Mouse (Mus musculus) stomach, postnatal 0 days (tissue): Measurements from ENCODE around the gene Ehmt1. TPM values are rescaled to one million over a fixed set of nuclear protein-coding genes. Genes with fewer than 3 reads are reported as not detected.

Experiments used
- ATAC-seq: fragments of 200-750 bp; cut with Nextera tagmentation; 2 replicates; pipeline ENCODE4 v1.8.0; 2017; ENCODE audit not compliant: low FRiP score, low TSS enrichment
- DNase-seq: peaks from one replicate; pipeline ENCODE4 v3.0.0-alpha.2; 2016; ENCODE audit warnings: low spot score
- H3K27ac ChIP-seq: fragments of 300-500 bp; sonication (generic); replicated peaks from 2 replicates; pipeline ENCODE4 v1.5.1; 2014; ENCODE audit warnings: mild to moderate bottlenecking, control low read depth
- H3K27me3 ChIP-seq: fragments of 300-500 bp; sonication (generic); 2 replicates; pipeline ENCODE4 v1.6.1; 2014; ENCODE audit warnings: low read length; ENCODE audit not compliant: control insufficient read depth, insufficient read depth
- H3K36me3 ChIP-seq: fragments of 300-500 bp; sonication (generic); 2 replicates; pipeline ENCODE4 v1.6.1; 2014; ENCODE audit warnings: low read length, mixed read lengths; ENCODE audit not compliant: control insufficient read depth, insufficient read depth
- H3K4me1 ChIP-seq: fragments of 300-500 bp; sonication (generic); replicated peaks from 2 replicates; pipeline ENCODE4 v1.6.1; 2014; ENCODE audit warnings: antibody characterized with exemption; ENCODE audit not compliant: control insufficient read depth, insufficient read depth
- H3K4me2 ChIP-seq: fragments of 300-500 bp; sonication (generic); replicated peaks from 2 replicates; pipeline ENCODE4 v1.6.1; 2014; ENCODE audit warnings: low read depth, mild to moderate bottlenecking, control low read depth, moderate library complexity
- H3K4me3 ChIP-seq: fragments of 300-500 bp; sonication (generic); 2 replicates; pipeline ENCODE4 v1.5.1; 2014; ENCODE audit warnings: low read depth, low read length, control low read depth
- H3K9ac ChIP-seq: fragments of 300-500 bp; sonication (generic); 2 replicates; pipeline ENCODE4 v1.6.1; 2014; ENCODE audit warnings: mild to moderate bottlenecking, low read length, control low read depth, mixed read lengths
- H3K9me3 ChIP-seq: fragments of 300-500 bp; sonication (generic); 2 replicates; pipeline ENCODE4 v1.6.1; 2016; ENCODE audit warnings: low read length; ENCODE audit not compliant: control insufficient read depth
- CTCF ChIP-seq: IDR thresholded peaks from 2 replicates; pipeline ENCODE4 v1.5.1; 2016; ENCODE audit warnings: antibody characterized with exemption, low read depth, mild to moderate bottlenecking, moderate library complexity
- EP300 ChIP-seq: optimal IDR thresholded peaks from 2 replicates; pipeline ENCODE3; 2016; ENCODE audit warnings: antibody characterized with exemption
- WGBS: fragments of 180-500 bp; shearing (Covaris S2); extraction: QIAGEN DNeasy Blood & Tissue Kit; methylation state at CpG from one replicate; pipeline ENCODE4 v1.1.7; 2014; 5-methylcytosine and 5-hydroxymethylcytosine counted together
- polyA plus RNA-seq: library from polyadenylated mRNA; unstranded; fragments of >200 nt; fragmentation: Nextera tagmentation; extraction: Ambion mirVana; gene quantifications from 2 replicates; pipeline ENCODE4 v1.2.1, GENCODE M21; 2015

The Ehmt1 gene
- 23.1 and 27.5 TPM in 2 replicates for polyA plus RNA-seq

DNA sequence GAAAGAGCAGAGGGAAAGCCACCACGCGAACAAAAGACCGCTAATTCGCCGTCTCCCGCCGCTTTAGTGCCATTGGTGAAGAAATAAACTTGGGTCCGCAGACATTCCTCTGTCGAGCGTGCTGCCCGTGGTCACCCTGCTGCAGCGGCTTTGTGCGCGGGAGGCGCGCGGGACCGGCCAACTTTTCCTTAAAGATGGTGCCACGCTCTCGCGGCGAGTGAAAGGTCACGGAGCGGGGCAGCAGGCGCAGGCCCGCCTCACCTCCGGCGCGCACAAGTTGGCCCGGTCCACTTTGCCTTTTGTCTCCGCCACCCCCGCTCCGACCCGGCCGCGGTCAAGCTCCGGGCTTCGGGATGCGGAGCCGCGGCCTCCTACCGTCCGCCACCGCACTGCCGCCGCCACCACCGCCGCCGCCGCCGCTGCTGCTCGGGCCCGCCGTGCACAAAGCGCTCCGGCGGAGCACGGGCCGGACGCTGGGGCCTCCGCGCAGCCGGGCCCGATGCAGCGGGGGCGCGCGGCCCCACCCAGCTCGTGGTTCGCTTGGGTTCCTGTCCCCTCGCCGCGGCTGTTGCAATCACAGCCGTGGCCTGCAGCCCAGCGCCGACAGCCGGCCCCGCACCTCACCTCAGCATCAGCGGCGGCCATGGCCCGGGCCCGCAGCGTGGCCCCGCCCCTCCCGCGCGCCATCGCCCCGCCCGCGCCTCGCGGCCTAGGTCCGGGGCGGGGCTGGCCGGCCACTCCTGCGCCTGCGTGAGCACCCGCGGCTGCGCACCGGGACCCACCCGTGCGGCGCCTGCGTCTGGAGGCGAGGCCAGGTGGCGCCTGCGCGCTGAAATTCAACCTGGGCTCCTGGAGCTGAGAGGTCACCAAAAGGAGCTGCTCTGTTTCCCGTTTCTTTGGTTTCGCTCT lies at the start of gene Ehmt1:
Ehmt1 (minus strand) TSS at position 685 of the 909 bp plus-strand sequence.
- Histone ChIP-seq H3K9ac (peak within 1 kb of the TSS; percentile 96), H3K27ac (peak within 1 kb of the TSS; percentile 96), H3K36me3 (no peaks in the 10 kb centered on the region), H3K4me3 (peak within 1 kb of the TSS; percentile 95), H3K27me3 (no peaks in the 10 kb centered on the region), H3K4me2 (peak within 1 kb of the TSS; percentile 64), H3K4me1 (no peaks in the 10 kb centered on the region; the same call in 1 of the 2 replicates), H3K9me3 (no peaks in the 10 kb centered on the region)
- WGBS = under 1% methylated on average over 87 of the region's 112 CpGs
- TF ChIP-seq EP300 (no peak), CTCF (peak; percentile 33; the same call in 1 of the 2 replicates)
- peak; percentile 98 for ATAC-seq
- DNase-seq = peak; percentile 95

DNA sequence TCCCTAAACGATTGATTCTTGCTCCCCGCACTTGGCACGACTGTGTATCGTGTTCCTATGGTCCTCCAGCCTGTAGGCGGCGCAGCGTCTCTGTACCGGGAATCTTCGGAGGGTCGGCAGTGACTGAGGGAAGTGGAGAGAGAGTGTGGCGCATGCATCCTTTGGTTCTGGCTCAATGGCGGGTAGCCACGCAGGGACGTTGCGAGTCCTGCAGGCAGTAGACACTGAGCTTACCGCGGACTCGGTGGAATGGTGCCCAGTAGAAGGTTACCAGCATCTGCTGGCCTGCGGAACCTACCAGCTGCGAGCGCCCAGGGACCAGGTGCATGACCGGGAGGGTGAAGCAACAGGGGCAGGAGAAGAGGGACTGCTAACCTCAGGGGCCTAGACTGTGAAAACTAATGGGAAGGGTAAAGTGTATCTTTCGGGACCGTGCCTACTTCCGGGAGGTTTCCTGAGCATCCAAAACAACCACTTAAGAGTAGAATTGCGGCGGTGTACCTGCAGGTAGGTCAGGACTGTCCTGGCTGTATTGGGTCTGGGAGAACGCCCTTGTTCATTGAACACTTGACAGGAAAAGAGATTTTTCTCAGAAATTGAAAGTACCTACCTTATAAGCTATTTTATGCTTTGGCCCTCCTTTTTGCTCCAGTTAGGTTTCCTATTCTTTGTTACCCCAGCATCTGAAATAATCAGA lies 43.0 kb upstream of the Ehmt1 start, which contains the start of gene Dph7:
Dph7 (plus strand) TSS at position 97 of the 697 bp plus-strand sequence.
- peak; percentile 86 for ATAC-seq
- Histone ChIP-seq H3K4me1 (no peaks in the 10 kb centered on the region), H3K27me3 (no peaks in the 10 kb centered on the region), H3K27ac (0 out of 2 replicates have a peak within 1 kb of the TSS, but pooled peaks have one; percentile 8), H3K4me3 (peak within 1 kb of the TSS; percentile 82), H3K9ac (peak within 1 kb of the TSS; percentile 79), H3K4me2 (peak within 1 kb of the TSS; percentile 65), H3K9me3 (no peaks in the 10 kb centered on the region), H3K36me3 (0 out of 2 replicates have a peak, but pooled peaks cover 4% of the 10 kb centered on the region)
- under 1% methylated on average over 28 of the region's 28 CpGs for WGBS
- peak; percentile 90 for DNase-seq
- TF ChIP-seq CTCF = peak; percentile 96
- no peak for TF ChIP-seq EP300

DNA sequence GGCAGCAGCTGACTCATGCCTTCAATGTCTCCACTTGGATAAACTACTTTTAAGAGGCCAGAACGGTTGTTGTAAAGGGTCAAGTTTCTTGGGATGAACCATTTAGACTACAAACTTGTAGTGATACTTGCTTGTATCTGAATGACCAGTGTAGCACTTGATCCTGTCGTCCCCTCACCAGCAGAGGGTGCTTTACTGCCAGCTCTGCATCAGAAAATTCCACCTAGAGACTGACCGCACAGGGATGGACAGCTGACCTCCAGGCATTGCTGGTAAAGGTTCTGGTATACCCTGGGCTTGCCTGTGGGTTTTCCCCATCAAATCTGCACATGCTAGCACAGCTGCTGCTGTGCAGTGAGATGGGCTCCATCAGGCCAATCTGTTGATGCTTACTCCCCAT lies 41.5 kb upstream of the Ehmt1 start:
- no peaks in the 10 kb centered on the region for H3K27me3 ChIP-seq
- no peak overlapping the region for H3K4me2 ChIP-seq
- H3K9ac ChIP-seq = no peak overlapping the region
- no peaks in the 10 kb centered on the region for H3K4me1 ChIP-seq
- WGBS = 29% methylated on average over 3 of the region's 3 CpGs
- no peak overlapping the region for H3K4me3 ChIP-seq
- 0 out of 2 replicates have a peak, but pooled peaks have one; percentile 8 for ATAC-seq
- DNase-seq = peak; percentile 56
- no peaks in the 10 kb centered on the region for H3K9me3 ChIP-seq
- H3K36me3 ChIP-seq = 0 out of 2 replicates have a peak, but pooled peaks cover 4% of the 10 kb centered on the region
- TF ChIP-seq EP300 (no peak), CTCF (peak; percentile 76)
- no peak overlapping the region for H3K27ac ChIP-seq

DNA sequence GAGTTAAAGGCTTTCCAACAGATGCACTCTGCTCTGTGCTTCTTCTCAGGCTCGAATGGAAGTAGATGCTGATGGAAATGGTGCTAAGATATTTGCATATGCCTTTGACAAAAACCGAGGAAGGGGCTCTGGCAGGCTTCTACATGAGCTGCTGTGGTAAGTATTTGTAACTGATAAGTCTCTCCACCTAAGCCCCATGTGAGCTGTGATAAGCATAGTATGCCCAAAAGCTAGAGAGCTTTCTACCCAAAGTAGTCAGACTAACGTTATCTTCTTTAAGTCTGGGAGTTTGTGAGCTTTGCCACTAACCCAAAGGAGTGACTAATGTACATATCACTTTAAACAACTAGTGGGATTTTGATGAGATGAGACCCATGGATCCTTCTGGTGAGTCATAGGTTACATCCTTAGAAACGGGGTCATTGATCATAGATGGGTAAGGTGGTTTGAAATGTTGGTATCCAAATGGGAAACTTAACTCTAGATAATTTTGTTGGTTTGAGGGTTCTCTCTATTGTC lies 33.2 kb upstream of the Ehmt1 start:
- no peak overlapping the region for H3K4me2 ChIP-seq
- H3K4me3 ChIP-seq = no peak overlapping the region
- H3K27ac ChIP-seq = no peak overlapping the region
- H3K4me1 ChIP-seq = no peaks in the 10 kb centered on the region
- WGBS = 79% methylated on average over 4 of the region's 4 CpGs
- no peaks in the 10 kb centered on the region for H3K27me3 ChIP-seq
- no peak for TF ChIP-seq EP300
- no peak for TF ChIP-seq CTCF
- H3K9me3 ChIP-seq = no peaks in the 10 kb centered on the region
- H3K36me3 ChIP-seq = peaks cover 7% of the 10 kb centered on the region; the same call in 1 of the 2 replicates
- ATAC-seq (no peak), DNase-seq (no peak)
- no peak overlapping the region for H3K9ac ChIP-seq

DNA sequence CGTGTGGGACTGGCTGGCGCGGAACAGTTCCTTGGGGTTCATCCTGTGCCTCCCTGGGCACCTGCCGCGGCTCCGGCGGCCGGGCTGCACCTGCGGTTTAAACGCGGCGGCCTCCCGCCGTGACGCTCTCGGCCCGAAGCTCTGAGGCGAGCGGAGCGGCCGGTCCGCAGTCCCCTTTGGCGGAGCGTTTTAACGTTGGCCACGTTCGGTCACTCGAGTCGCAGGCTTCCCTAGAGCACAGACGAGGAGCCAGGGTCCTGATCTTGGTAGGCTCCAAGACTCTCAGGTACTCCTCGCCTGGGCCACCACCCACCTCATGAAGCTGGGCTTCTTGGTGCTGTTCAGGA lies 30.7 kb upstream of the Ehmt1 start:
- Histone ChIP-seq H3K27me3 (no peaks in the 10 kb centered on the region), H3K27ac (peak overlapping the region; percentile 75), H3K36me3 (peaks cover 7% of the 10 kb centered on the region; the same call in 1 of the 2 replicates), H3K4me1 (no peaks in the 10 kb centered on the region), H3K9ac (peak overlapping the region; percentile 87), H3K4me2 (peak overlapping the region; percentile 97), H3K4me3 (peak overlapping the region; percentile 86), H3K9me3 (no peaks in the 10 kb centered on the region)
- under 1% methylated on average over 31 of the region's 31 CpGs for WGBS
- TF ChIP-seq CTCF (no peak), EP300 (no peak)
- ATAC-seq (no peak), DNase-seq (peak; percentile 42)
